Mouse (Mus musculus): ENCODE measurements around the gene Fbrs.
"Not testable (repeated sequence)": the region's sequence is repeated elsewhere in the genome, so short reads cannot be mapped to it uniquely, and the experiment has no call there.

Fbrs gene

GRCm38 (mm10) chr7:127476336-127476735 is 2.7 kb upstream of the Fbrs start:
- no peak for DNase-seq (ENCODE audit: low spot score in 2 of 2)

GRCm38 (mm10) chr7:127476855-127477254 is 2.1 kb upstream of the Fbrs start:
- no peak for DNase-seq (ENCODE audit: low spot score in 2 of 2)

GRCm38 (mm10) chr7:127477687-127478634 is 1.0 kb upstream of the Fbrs start:
- DNase-seq (ENCODE audit: low spot score in 2 of 2): peak; percentile 100

DNA sequence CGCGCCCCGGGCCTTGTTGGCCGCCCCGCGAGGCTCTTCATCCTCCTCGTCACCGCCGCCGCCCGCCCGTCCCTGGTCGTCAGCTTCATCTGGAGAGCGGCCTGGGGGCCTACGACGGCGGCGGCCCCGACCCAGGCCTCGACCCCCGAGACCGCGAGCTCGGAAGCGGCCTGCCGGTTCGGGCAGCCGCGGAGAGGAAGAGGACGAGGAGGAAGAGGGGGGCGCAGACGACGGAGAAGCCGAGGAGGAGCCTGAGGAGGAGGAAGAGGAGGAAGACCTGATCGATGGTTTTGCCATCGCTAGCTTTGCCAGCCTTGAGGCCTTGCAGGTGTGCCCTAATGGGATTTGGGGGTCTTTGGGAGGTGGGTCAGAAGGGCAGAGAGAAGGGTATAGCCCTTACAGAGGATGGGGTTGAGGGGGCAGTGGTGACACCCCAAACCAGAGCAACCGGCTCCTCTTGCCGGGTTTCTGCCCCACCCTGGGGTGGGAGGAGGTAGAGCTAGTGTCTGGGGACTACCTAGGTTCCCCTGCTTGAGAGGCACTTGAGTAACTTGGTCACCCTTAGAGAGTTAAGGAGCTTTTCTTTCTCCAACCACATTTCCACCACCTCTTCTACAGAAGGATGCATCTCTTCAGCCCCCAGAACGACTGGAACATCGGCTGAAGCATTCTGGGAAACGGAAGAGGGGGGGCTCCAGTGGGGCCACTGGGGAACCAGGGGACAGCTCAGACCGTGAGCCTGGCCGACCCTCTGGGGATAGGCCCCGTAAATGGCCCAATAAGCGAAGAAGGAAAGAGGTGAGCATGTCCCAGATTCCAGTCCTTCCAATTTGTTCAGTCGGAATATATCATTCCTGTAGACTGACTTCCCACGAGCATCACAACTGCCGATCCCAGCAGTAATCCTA is 573 bp downstream of the Fbrs start:
- DNase-seq (ENCODE audit: low spot score in 2 of 2): no peak

DNA sequence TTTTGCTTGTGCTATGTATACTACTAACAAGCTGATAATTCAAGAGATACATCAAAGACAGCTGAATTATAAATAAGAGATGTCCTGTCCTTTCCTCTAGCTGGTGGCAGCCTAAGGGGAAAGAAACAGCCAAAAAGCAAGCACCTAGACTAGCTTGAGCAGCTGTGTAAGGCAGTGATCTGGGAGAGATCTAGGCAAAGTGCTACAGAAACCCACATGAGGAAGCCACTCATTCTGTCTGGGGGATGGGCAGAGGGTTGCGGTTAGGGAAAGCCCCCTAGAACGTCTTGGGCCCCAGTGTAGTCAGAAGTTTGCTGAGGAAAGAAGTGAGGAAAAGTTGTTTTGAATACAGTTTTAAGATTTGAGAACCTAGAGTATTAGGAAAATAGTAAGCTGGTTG is 1.3 kb downstream of the Fbrs start:
- peak; percentile 74 to 81 for DNase-seq (ENCODE audit: low spot score in 2 of 2)

DNA sequence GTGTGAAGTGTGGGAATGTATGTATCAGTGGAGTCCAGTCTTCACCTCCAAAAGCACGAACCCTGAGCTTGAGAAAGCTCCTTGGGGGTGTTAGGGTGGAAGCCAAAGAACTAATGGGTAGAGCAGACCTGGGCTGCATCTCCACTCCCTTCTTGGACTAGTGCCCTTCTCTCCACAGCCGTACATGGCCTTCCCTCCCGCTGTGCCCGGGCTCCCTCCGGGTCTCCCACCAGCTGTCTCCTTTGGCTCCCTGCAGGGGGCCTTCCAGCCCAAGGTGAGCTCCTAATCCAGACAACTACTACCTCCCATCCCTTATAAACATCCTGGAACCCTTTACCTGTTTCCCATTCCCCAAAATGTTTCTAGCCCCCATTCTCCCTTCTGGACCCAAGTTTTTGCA is 6.4 kb downstream of the Fbrs start:
- DNase-seq (ENCODE audit: low spot score in 2 of 2): no peak

DNA sequence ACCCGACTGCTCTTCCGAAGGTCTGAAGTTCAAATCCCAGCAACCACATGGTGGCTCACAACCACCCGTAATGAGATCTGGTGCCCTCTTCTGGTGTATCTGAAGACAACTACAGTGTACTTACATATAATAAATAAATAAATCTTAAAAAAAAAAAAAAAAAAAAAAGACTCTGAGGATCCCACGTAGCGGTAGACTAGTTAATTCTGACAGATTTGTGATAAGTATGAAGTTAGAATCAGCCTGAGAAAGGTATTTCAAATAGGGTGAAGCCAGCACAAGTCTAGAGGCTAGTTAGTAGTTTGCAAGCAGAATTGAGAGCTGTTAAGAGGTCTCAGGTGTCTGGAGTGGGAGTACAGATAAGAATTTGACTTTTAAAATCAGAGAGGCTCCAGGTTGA is 9.4 kb downstream of the Fbrs start:
- not testable (repeated sequence) for DNase-seq (ENCODE audit: low spot score in 2 of 2)

GRCm38 (mm10) chr7:127489982-127490381 is 11.0 kb downstream of the Fbrs start:
- no peak for DNase-seq (ENCODE audit: low spot score in 2 of 2)

- DNase-seq (ENCODE audit: low spot score in 2 of 2): no peak
Measured at GRCm38 (mm10) chr7:127491846-127492245, 12.8 kb downstream of the Fbrs start.

- DNase-seq (ENCODE audit: low spot score in 2 of 2): no peak
Measured at GRCm38 (mm10) chr7:127494648-127495047, 15.6 kb downstream of the Fbrs start.

DNA sequence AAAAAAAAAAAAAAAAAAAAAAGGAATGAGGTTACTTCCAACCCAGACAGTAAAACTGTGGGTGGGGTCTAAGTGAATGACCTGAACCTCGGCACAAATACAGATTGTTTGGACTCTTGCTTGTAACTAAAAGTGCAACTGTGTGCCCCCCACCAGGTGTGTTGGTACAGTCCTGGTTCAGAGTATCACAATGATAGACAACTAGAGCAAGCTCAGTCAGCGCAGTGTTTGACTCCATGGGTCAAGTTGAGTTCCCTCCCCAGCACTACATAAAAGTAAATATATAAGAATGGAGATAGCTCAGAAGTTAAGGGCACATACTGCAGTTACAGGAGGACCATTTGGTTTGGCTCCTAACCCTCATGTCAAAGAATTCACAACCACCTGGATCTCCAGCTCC is 18.4 kb downstream of the Fbrs start:
- DNase-seq (ENCODE audit: low spot score in 2 of 2): no peak

- DNase-seq (ENCODE audit: low spot score in 2 of 2): peak; percentile 22 to 59
Measured at GRCm38 (mm10) chr7:127498407-127498806, 19.4 kb downstream of the Fbrs start.

DNA sequence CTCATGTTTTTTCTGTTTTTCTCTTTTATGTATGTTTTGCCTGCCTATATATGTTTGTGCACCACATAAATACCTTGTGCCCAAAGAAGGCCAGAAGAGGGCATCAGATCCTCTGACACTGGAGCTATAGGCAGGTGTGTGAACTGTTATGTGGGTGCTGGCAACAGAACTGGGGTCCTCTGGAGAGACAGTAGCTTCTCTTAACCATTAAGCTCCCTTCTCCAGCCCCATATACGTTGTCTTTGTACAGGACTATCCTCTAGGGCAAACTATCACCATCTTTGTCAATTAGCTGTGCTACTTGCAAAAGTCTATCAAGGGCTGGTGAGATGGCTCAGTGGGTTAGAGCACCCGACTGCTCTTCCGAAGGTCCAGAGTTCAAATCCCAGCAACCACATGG is 29.3 kb downstream of the Fbrs start:
- no peak for DNase-seq (ENCODE audit: low spot score in 2 of 2)

DNA sequence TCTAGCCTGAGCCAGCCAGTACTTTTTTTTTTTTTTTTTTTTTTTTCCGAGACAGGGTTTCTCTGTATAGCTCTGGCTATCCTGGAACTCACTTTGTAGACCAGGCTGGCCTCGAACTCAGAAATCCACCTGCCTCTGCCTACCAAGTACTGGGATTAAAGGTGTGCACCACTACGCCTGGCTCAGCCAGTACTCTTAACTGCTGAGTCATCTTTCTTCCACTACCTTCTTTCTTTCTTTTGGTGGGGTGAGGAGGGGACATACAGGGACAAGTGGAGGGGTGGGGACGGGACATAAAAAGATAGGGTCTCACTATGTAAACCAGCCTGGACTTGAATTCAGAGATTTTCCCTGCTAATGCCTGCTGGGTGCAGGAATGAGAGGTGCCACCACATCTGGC is 30.8 kb downstream of the Fbrs start:
- not testable (repeated sequence) for DNase-seq (ENCODE audit: low spot score in 2 of 2)

GRCm38 (mm10) chr7:127511241-127511640 is 32.2 kb downstream of the Fbrs start:
- no peak for DNase-seq (ENCODE audit: low spot score in 2 of 2)

- peak; percentile 96 to 97 for DNase-seq (ENCODE audit: low spot score in 2 of 2)
Measured at GRCm38 (mm10) chr7:127511808-127512230, 32.8 kb downstream of the Fbrs start, which contains the start of gene Srcap. Gene Srcap, plus strand, starts transcription at chr7:127511983.

DNA sequence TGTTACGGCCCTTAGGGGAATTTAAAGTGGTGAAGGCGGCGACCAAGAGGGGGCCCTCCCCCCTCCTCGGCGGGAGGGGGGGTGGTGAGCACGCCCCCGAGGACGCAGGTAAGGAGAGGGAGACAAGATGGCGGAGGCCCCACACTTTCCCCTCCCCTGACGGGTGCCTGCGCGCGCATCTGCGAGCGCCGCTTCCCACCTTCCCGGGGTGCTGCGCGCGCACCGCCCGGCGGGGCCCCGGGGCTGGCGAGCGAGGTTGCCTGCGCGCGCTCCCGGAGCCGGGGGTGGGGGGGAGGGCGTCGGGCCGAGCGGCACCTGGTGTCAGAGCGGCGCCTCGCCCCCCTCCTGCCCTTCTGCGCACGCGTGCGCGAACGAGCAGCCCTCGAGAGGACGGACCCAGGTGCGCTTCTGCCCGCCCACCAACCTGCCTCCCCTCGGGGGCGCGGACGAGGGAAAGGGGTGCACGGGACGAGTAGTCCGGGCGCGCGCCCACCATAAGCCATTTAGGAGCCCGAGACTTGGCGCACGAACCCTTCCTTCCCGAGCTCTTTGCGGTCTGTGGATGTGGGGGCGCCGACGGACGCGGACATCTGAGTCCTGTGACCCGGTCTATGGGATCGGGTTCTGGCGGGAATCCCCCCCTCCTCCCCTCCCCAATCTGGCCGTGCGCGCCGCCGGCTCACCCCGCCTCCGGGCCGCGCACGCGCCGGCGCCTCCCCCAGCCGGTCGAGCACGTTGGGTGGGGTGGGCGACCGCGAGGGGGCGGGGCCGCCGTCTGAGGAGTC is 33.4 kb downstream of the Fbrs start:
- peak; percentile 90 to 93 for DNase-seq (ENCODE audit: low spot score in 2 of 2)

DNA sequence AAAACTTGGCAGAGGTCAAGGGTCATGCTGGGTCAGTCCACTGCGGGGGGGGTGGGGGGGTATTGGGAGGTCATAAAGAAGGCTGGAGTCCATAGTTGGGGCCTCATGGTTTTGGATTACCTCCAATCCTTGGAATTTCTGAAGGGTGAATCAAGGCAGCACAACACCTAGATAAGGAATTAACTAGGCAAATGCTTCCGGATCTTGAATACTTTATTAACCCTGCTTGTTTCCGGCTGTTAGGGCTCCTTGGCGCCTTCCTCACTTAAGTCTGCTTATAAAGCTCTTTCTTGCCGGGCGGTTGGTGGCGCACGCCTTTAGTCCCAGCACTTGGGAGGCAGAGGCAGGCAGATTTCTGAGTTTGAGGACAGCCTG is 34.0 kb downstream of the Fbrs start:
- DNase-seq (ENCODE audit: low spot score in 2 of 2): peak in 1 of 2 experiments; percentile 45

GRCm38 (mm10) chr7:127513781-127514180 is 34.8 kb downstream of the Fbrs start:
- DNase-seq (ENCODE audit: low spot score in 2 of 2): no peak

- DNase-seq (ENCODE audit: low spot score in 2 of 2): no peak
Measured at GRCm38 (mm10) chr7:127515846-127516245, 36.8 kb downstream of the Fbrs start.

GRCm38 (mm10) chr7:127516344-127516743 is 37.3 kb downstream of the Fbrs start:
- DNase-seq (ENCODE audit: low spot score in 2 of 2): no peak

DNA sequence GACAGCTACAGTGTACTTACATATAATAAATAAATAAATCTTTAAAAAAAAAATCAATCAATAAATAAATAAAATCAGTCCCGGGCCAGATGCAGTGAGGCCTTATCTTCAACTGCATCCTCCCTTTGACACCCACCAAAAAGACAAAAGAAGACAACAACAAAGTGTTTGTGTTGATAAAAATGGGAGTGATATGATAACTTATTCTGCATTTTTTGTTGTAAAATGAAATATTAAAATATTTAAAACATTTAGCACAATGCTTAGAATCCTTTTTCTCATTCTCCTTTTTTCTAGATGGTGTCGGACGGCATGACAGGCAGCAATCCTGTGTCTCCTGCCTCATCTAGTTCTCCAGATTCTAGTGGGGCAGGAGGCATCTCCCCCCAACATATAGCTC is 40.3 kb downstream of the Fbrs start, which contains the start of gene Gm42715:
Gm42715 (plus strand) TSS at position 301 of the 400 bp plus-strand sequence.
- DNase-seq (ENCODE audit: low spot score in 2 of 2): no peak

Data from natural killer cell, adult 2 months (primary cell).